Comparison of ENCODE assay signal across 19 mouse cellular contexts in genomic region chr11:5336269-5336668, GRCm38 (mm10).
DNase-seq lines count a peak whose midpoint lies in the region; ATAC-seq lines count a peak whose summit lies in the region.
"Had no signal": no experiment of that assay in that cellular context is flagged by ENCODE, and none has a peak within 500 bp of the region (broad histone marks: within the 10 kb centered on the region; RNA-seq: fewer than 3 reads in every experiment).

No protein-coding gene starts in this region.

- no peak overlapping the region for H3K4me3 ChIP-seq in heart, embryonic 11.5 days (ENCODE audit: low read depth, low read length)
- H3K4me3 ChIP-seq in kidney, embryonic 15.5 days (replicated peaks), result no peak overlapping the region
- H3K4me3 ChIP-seq: embryonic facial prominence, embryonic 10.5 days; embryonic facial prominence, embryonic 12.5 days; forebrain, embryonic 13.5 days; forebrain, embryonic 15.5 days had no signal

- no peak overlapping the region for H3K4me2 ChIP-seq in heart, embryonic 11.5 days
- no peak overlapping the region for H3K4me2 ChIP-seq in kidney, embryonic 15.5 days
- H3K4me2 ChIP-seq: embryonic facial prominence, embryonic 12.5 days; forebrain, embryonic 13.5 days; forebrain, embryonic 15.5 days had no signal

- no peaks in the 10 kb centered on the region for H3K27me3 ChIP-seq in heart, embryonic 11.5 days (ENCODE audit: control insufficient read depth, insufficient read depth, low read length)
- no peaks in the 10 kb centered on the region for H3K27me3 ChIP-seq in kidney, embryonic 15.5 days
- H3K27me3 ChIP-seq: embryonic facial prominence, embryonic 12.5 days; forebrain, embryonic 13.5 days; forebrain, embryonic 15.5 days had no signal

- no peaks in the 10 kb centered on the region for H3K36me3 ChIP-seq in heart, embryonic 11.5 days (ENCODE audit: control insufficient read depth, insufficient read depth, low read length)
- H3K36me3 ChIP-seq in kidney, embryonic 15.5 days, result peaks cover 8% of the 10 kb centered on the region
- H3K36me3 ChIP-seq: forebrain, embryonic 15.5 days had no signal

- no peak for ATAC-seq in heart, embryonic 11.5 days (replicated peaks; ENCODE audit: insufficient number of reproducible peaks, low FRiP score, low TSS enrichment)
- no peak for ATAC-seq in kidney, embryonic 15.5 days (replicated peaks; ENCODE audit: low FRiP score)
- ATAC-seq: forebrain, embryonic 13.5 days; forebrain, embryonic 15.5 days; forebrain, postnatal 0 days had no signal

- peak; percentile 22 for DNase-seq in heart, adult 11 months
- DNase-seq in 3T3-L1 (ENCODE audit: low read depth, low spot score) (peak; percentile 38), 416B (ENCODE audit: low read depth) (peak; percentile 42)
- no peak for DNase-seq in left cerebral cortex, postnatal 14 days (ENCODE audit: low spot score in 2 of 2)
- DNase-seq: adrenal gland, adult 2 months; adrenal gland, postnatal 10 days; adrenal gland, postnatal 25 days; cerebellum, adult 11-12 months; cerebellum, adult 2 months; cerebellum, adult 9-10 months; cerebellum, postnatal 10 days; cerebellum, postnatal 25 days; forebrain, postnatal 0 days had no signal

- no peaks in the 10 kb centered on the region for H3K4me1 ChIP-seq in heart, embryonic 11.5 days (ENCODE audit: control insufficient read depth, insufficient read depth, low read length)
- H3K4me1 ChIP-seq in kidney, embryonic 15.5 days, result peaks cover 8% of the 10 kb centered on the region; the same call in 1 of the 2 replicates
- H3K4me1 ChIP-seq: embryonic facial prominence, embryonic 10.5 days; embryonic facial prominence, embryonic 12.5 days; forebrain, embryonic 13.5 days; forebrain, embryonic 15.5 days had no signal

- no peak overlapping the region for H3K9ac ChIP-seq in heart, embryonic 11.5 days (ENCODE audit: low read depth, low read length)
- no peak overlapping the region for H3K9ac ChIP-seq in kidney, embryonic 15.5 days
- H3K9ac ChIP-seq: embryonic facial prominence, embryonic 12.5 days; forebrain, embryonic 13.5 days; forebrain, embryonic 15.5 days; forebrain, postnatal 0 days had no signal

- H3K9me3 ChIP-seq in heart, embryonic 11.5 days (replicated peaks; ENCODE audit: control insufficient read depth, low read length), result no peaks in the 10 kb centered on the region
- no peaks in the 10 kb centered on the region for H3K9me3 ChIP-seq in kidney, embryonic 15.5 days (replicated peaks)
- H3K9me3 ChIP-seq: embryonic facial prominence, embryonic 10.5 days; embryonic facial prominence, embryonic 12.5 days; forebrain, embryonic 13.5 days; forebrain, embryonic 15.5 days had no signal

- intact Hi-C loops in left cerebral cortex, postnatal 14 days (cut with DNase I), result no loop called here

- no peak overlapping the region for H3K27ac ChIP-seq in heart, embryonic 11.5 days (ENCODE audit: low read depth, low read length)
- H3K27ac ChIP-seq in kidney, embryonic 15.5 days, result no peak overlapping the region
- H3K27ac ChIP-seq: embryonic facial prominence, embryonic 10.5 days; embryonic facial prominence, embryonic 12.5 days; forebrain, embryonic 13.5 days; forebrain, embryonic 15.5 days had no signal

Comparison
In these comparisons a context has a peak if more than half of its experiments do, and no peak if none do; other contexts are left out.
1. DNase-seq: peak in heart, adult 11 months (single experiment), 3T3-L1 (single experiment) and 416B (single experiment); none in left cerebral cortex, postnatal 14 days (0 of 2).